Mouse (Mus musculus) spleen, adult 2 months (tissue): ENCODE measurements at regions not wholly inside any gene's neighbourhood (a gene's known extent, or its start where the extent isn't known, plus 50 kb on each side); places are given as distances from the start of the nearest gene placed in this dataset.

ENCODE experiments used
- CTCF ChIP-seq: fragments of 200-500 bp; IDR thresholded peaks from 2 replicates; pipeline ENCODE4 v1.5.1; 2011; ENCODE audit warnings: mild to moderate bottlenecking, inconsistent platforms; ENCODE audit not compliant: insufficient read depth, insufficient read length, insufficient replicate concordance; ENCODE audit errors: extremely low read depth
- POLR2A ChIP-seq: fragments of 200-500 bp; IDR thresholded peaks from 2 replicates; pipeline ENCODE4 v1.6.1; 2011; ENCODE audit warnings: low read depth, low read length, inconsistent platforms

DNA sequence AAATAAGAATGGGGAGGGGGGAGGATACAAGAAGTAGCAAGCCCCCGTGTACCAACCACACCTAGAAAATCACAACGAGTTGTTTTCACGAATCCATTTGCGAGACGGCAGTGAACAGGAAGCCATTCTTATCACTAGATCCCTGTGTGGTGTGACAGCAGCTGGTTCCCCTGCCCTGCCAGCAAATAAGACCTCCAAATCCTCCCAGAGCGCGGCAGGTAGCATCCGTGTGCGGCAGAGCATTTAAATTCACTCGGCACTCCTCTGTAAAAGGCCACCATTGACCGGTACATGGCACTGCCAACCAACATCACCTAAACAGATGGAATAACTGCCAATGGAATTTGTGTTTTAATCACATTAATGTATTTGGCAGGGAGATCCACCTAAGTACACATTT, 77.9 kb upstream of the Pmfbp1 start:
- TF ChIP-seq CTCF (no peak), POLR2A (no peak)
